Mouse (Mus musculus) hindbrain, embryonic 11.5 days (tissue): ENCODE measurements around the gene Faap20. TPM values are rescaled to one million over a fixed set of nuclear protein-coding genes. Genes with fewer than 3 reads are reported as not detected.

ENCODE experiments used
- ATAC-seq: fragments of 200-750 bp; cut with Nextera tagmentation; 2 replicates; pipeline ENCODE4 v1.8.0; 2017; ENCODE audit warnings: mild to moderate bottlenecking, moderate TSS enrichment, moderate library complexity; ENCODE audit not compliant: low FRiP score
- DNase-seq: peaks from one replicate; pipeline ENCODE4 v3.0.0-alpha.2; 2015; ENCODE audit warnings: low spot score
- H3K27ac ChIP-seq: fragments of 300-500 bp; sonication (generic); 2 replicates; pipeline ENCODE4 v1.5.1; 2014; ENCODE audit warnings: mild to moderate bottlenecking, low read depth, low read length
- H3K27me3 ChIP-seq: fragments of 300-500 bp; sonication (generic); 2 replicates; pipeline ENCODE4 v1.6.1; 2014; ENCODE audit warnings: mild to moderate bottlenecking, low read length, moderate library complexity, mixed read lengths; ENCODE audit not compliant: control insufficient read depth, insufficient read depth
- H3K36me3 ChIP-seq: fragments of 300-500 bp; sonication (generic); 2 replicates; pipeline ENCODE4 v1.6.1; 2014; ENCODE audit warnings: mild to moderate bottlenecking, low read length, moderate library complexity, mixed read lengths; ENCODE audit not compliant: control insufficient read depth, insufficient read depth
- H3K4me1 ChIP-seq: fragments of 300-500 bp; sonication (generic); replicated peaks from 2 replicates; pipeline ENCODE4 v1.6.1; 2014; ENCODE audit warnings: low read length, mixed read lengths; ENCODE audit not compliant: control insufficient read depth, insufficient read depth
- H3K4me2 ChIP-seq: fragments of 300-500 bp; sonication (generic); replicated peaks from 2 replicates; pipeline ENCODE4 v1.6.1; 2014; ENCODE audit warnings: mild to moderate bottlenecking, low read depth, low read length
- H3K4me3 ChIP-seq: fragments of 300-500 bp; sonication (generic); 2 replicates; pipeline ENCODE4 v1.5.1; 2014; ENCODE audit warnings: low read depth, low read length
- H3K9ac ChIP-seq: fragments of 300-500 bp; sonication (generic); 2 replicates; pipeline ENCODE4 v1.6.1; 2014; ENCODE audit warnings: low read depth, low read length
- H3K9me3 ChIP-seq: fragments of 300-500 bp; sonication (generic); 2 replicates; pipeline ENCODE4 v1.6.1; 2016; ENCODE audit warnings: low read length; ENCODE audit not compliant: control insufficient read depth
- WGBS: fragments of 180-500 bp; shearing (Covaris S2); extraction: QIAGEN DNeasy Blood & Tissue Kit; methylation state at CpG from one replicate; pipeline ENCODE4 v1.1.7; 2014; 5-methylcytosine and 5-hydroxymethylcytosine counted together
- polyA plus RNA-seq: library from polyadenylated mRNA; unstranded; fragments of >200 nt; fragmentation: Nextera tagmentation; extraction: Ambion mirVana; gene quantifications from 2 replicates; pipeline ENCODE4 v1.2.1, GENCODE M21; 2014

Gene Faap20
- polyA plus RNA-seq, 1 experiment from 2014 or later, result 99.0 TPM

GRCm38 (mm10) chr4:155274851-155275250 lies 25.2 kb downstream of the Faap20 start:
- 78% methylated on average over 3 of the region's 3 CpGs for WGBS
- ATAC-seq (no peak), DNase-seq (no peak)
- H3K9ac ChIP-seq, result no peak overlapping the region
- no peak overlapping the region for H3K27ac ChIP-seq
- H3K4me3 ChIP-seq, result no peak overlapping the region
- no peaks in the 10 kb centered on the region for H3K9me3 ChIP-seq
- no peaks in the 10 kb centered on the region for H3K36me3 ChIP-seq
- H3K27me3 ChIP-seq, result no peaks in the 10 kb centered on the region
- H3K4me1 ChIP-seq, result no peaks in the 10 kb centered on the region
- H3K4me2 ChIP-seq, result no peak overlapping the region

GRCm38 (mm10) chr4:155277963-155278362 lies 28.4 kb downstream of the Faap20 start:
- H3K27ac ChIP-seq, result no peak overlapping the region
- DNase-seq (peak; percentile 30), ATAC-seq (no peak)
- no peak overlapping the region for H3K4me2 ChIP-seq
- H3K9me3 ChIP-seq, result no peaks in the 10 kb centered on the region
- no peaks in the 10 kb centered on the region for H3K36me3 ChIP-seq
- H3K9ac ChIP-seq, result no peak overlapping the region
- H3K27me3 ChIP-seq, result no peaks in the 10 kb centered on the region
- no peaks in the 10 kb centered on the region for H3K4me1 ChIP-seq
- 60% methylated on average over 6 of the region's 6 CpGs for WGBS
- no peak overlapping the region for H3K4me3 ChIP-seq

- Histone ChIP-seq H3K9ac (no peak overlapping the region), H3K4me3 (no peak overlapping the region), H3K36me3 (no peaks in the 10 kb centered on the region), H3K27ac (no peak overlapping the region; the same call in 1 of the 2 replicates), H3K9me3 (no peaks in the 10 kb centered on the region), H3K27me3 (no peaks in the 10 kb centered on the region), H3K4me2 (no peak overlapping the region), H3K4me1 (no peaks in the 10 kb centered on the region)
- DNase-seq (no peak), ATAC-seq (no peak)
- 89% methylated on average over 8 of the region's 8 CpGs for WGBS
These were observed 29.5 kb downstream of the Faap20 start for GRCm38 (mm10) chr4:155279054-155279453.

GRCm38 (mm10) chr4:155279926-155280767 lies 30.5 kb downstream of the Faap20 start:
- WGBS, result 85% methylated on average over 16 of the region's 16 CpGs

GRCm38 (mm10) chr4:155280768-155281121 lies 31.1 kb downstream of the Faap20 start:
- H3K4me3 ChIP-seq, result no peak overlapping the region
- no peaks in the 10 kb centered on the region for H3K27me3 ChIP-seq
- H3K36me3 ChIP-seq, result no peaks in the 10 kb centered on the region
- H3K9ac ChIP-seq, result no peak overlapping the region
- 94% methylated on average over 1 of the region's 1 CpGs for WGBS
- ATAC-seq (no peak), DNase-seq (no peak)
- no peak overlapping the region for H3K4me2 ChIP-seq
- no peak overlapping the region for H3K27ac ChIP-seq
- no peaks in the 10 kb centered on the region for H3K4me1 ChIP-seq
- H3K9me3 ChIP-seq, result no peaks in the 10 kb centered on the region

More at GRCm38 (mm10) chr4:155279926-155280767, 30.5 kb downstream of the Faap20 start:
- H3K9me3 ChIP-seq, result no peaks in the 10 kb centered on the region
- no peak overlapping the region for H3K27ac ChIP-seq
- H3K4me1 ChIP-seq, result no peaks in the 10 kb centered on the region
- H3K27me3 ChIP-seq, result no peaks in the 10 kb centered on the region
- H3K9ac ChIP-seq, result no peak overlapping the region
- H3K36me3 ChIP-seq, result no peaks in the 10 kb centered on the region
- no peak for DNase-seq
- no peak overlapping the region for H3K4me3 ChIP-seq
- no peak for ATAC-seq
- H3K4me2 ChIP-seq, result no peak overlapping the region

GRCm38 (mm10) chr4:155281227-155281626 lies 31.6 kb downstream of the Faap20 start:
- 87% methylated on average over 2 of the region's 2 CpGs for WGBS
- Histone ChIP-seq H3K36me3 (no peaks in the 10 kb centered on the region), H3K4me1 (no peaks in the 10 kb centered on the region), H3K9ac (no peak overlapping the region), H3K27me3 (no peaks in the 10 kb centered on the region), H3K9me3 (no peaks in the 10 kb centered on the region), H3K4me3 (no peak overlapping the region), H3K27ac (no peak overlapping the region), H3K4me2 (no peak overlapping the region)
- DNase-seq, result no peak
- ATAC-seq, result no peak

GRCm38 (mm10) chr4:155281652-155282051 lies 32.0 kb downstream of the Faap20 start:
- DNase-seq, result no peak
- Histone ChIP-seq H3K27me3 (no peaks in the 10 kb centered on the region), H3K4me1 (no peaks in the 10 kb centered on the region), H3K9ac (no peak overlapping the region), H3K36me3 (no peaks in the 10 kb centered on the region), H3K4me3 (no peak overlapping the region), H3K27ac (no peak overlapping the region), H3K4me2 (no peak overlapping the region), H3K9me3 (no peaks in the 10 kb centered on the region)
- ATAC-seq, result no peak
- WGBS, result 90% methylated on average over 8 of the region's 8 CpGs

GRCm38 (mm10) chr4:155282231-155282630 lies 32.6 kb downstream of the Faap20 start:
- H3K9me3 ChIP-seq, result no peaks in the 10 kb centered on the region
- H3K27ac ChIP-seq, result no peak overlapping the region
- no peak for DNase-seq

GRCm38 (mm10) chr4:155283001-155283503 lies 33.5 kb downstream of the Faap20 start:
- no peak for ATAC-seq
- Histone ChIP-seq H3K4me3 (no peak overlapping the region), H3K36me3 (no peaks in the 10 kb centered on the region), H3K9ac (no peak overlapping the region), H3K4me1 (no peaks in the 10 kb centered on the region), H3K27ac (peak overlapping the region; percentile 25; the same call in 1 of the 2 replicates), H3K27me3 (no peaks in the 10 kb centered on the region), H3K4me2 (no peak overlapping the region), H3K9me3 (no peaks in the 10 kb centered on the region)
- 62% methylated on average over 10 of the region's 11 CpGs for WGBS
- no peak for DNase-seq

More at GRCm38 (mm10) chr4:155282231-155282630, 32.6 kb downstream of the Faap20 start:
- Histone ChIP-seq H3K36me3 (no peaks in the 10 kb centered on the region), H3K4me2 (no peak overlapping the region), H3K4me3 (no peak overlapping the region), H3K4me1 (no peaks in the 10 kb centered on the region), H3K27me3 (no peaks in the 10 kb centered on the region), H3K9ac (no peak overlapping the region)
- ATAC-seq, result no peak
- 57% methylated on average over 6 of the region's 6 CpGs for WGBS
